Mouse (Mus musculus) liver, embryonic 13.5 days (tissue): ENCODE data around the gene Pbx1. TPM values are rescaled to one million over a fixed set of nuclear protein-coding genes. Genes with fewer than 3 reads are reported as not detected.

Source experiments
- ATAC-seq: fragments of 200-750 bp; cut with Nextera tagmentation; 2 replicates; pipeline ENCODE4 v1.8.0; 2017; ENCODE audit warnings: low read depth, mild to moderate bottlenecking, moderate number of reproducible peaks, moderate library complexity
- DNase-seq: peaks from one replicate; pipeline ENCODE4 v3.0.0; 2022
- H3K27ac ChIP-seq: fragments of 300-500 bp; sonication (generic); 2 replicates; pipeline ENCODE4 v1.5.1; 2015; ENCODE audit warnings: moderate library complexity, mild to moderate bottlenecking, inconsistent platforms
- H3K27me3 ChIP-seq: fragments of 300-500 bp; sonication (generic); 2 replicates; pipeline ENCODE4 v1.6.1; 2015; ENCODE audit warnings: mild to moderate bottlenecking, inconsistent platforms
- H3K36me3 ChIP-seq: fragments of 300-500 bp; sonication (generic); 2 replicates; pipeline ENCODE4 v1.6.1; 2015; ENCODE audit warnings: mild to moderate bottlenecking, inconsistent platforms
- H3K4me1 ChIP-seq: fragments of 300-500 bp; sonication (generic); replicated peaks from 2 replicates; pipeline ENCODE4 v1.6.1; 2015; ENCODE audit warnings: inconsistent platforms
- H3K4me2 ChIP-seq: fragments of 300-500 bp; sonication (generic); 2 replicates; pipeline ENCODE4 v1.6.1; 2015; ENCODE audit warnings: inconsistent platforms, mild to moderate bottlenecking, moderate library complexity
- H3K4me3 ChIP-seq: fragments of 300-500 bp; sonication (generic); replicated peaks from 2 replicates; pipeline ENCODE4 v1.5.1; 2015; ENCODE audit warnings: mild to moderate bottlenecking, inconsistent platforms
- H3K9ac ChIP-seq: fragments of 300-500 bp; sonication (generic); 2 replicates; pipeline ENCODE4 v1.6.1; 2015; ENCODE audit warnings: mild to moderate bottlenecking, inconsistent platforms
- H3K9me3 ChIP-seq: fragments of 300-500 bp; sonication (generic); replicated peaks from 2 replicates; pipeline ENCODE4 v1.6.1; 2016; ENCODE audit warnings: inconsistent platforms
- WGBS: fragments of 180-500 bp; shearing (Covaris S2); methylation state at CpG from one replicate; pipeline ENCODE4 v1.1.7; 2015; ENCODE audit not compliant: insufficient replicate concordance; 5-methylcytosine and 5-hydroxymethylcytosine counted together
- polyA plus RNA-seq: library from polyadenylated mRNA; unstranded; fragments of >200 nt; fragmentation: Nextera tagmentation; extraction: Ambion mirVana; gene quantifications from 2 replicates; pipeline ENCODE4 v1.2.1, GENCODE M21; 2015

Gene Pbx1
- polyA plus RNA-seq, 1 experiment from 2014 or later = 3.2 TPM

GRCm38 (mm10) chr1:168291643-168292040 is 140.4 kb downstream of the Pbx1 start:
- ATAC-seq (no peak), DNase-seq (no peak)
- H3K4me1 ChIP-seq = peaks cover 77% of the 10 kb centered on the region
- H3K9me3 ChIP-seq = no peaks in the 10 kb centered on the region
- 0 out of 2 replicates have a peak overlapping the region, but pooled peaks have one; percentile 5 for H3K9ac ChIP-seq
- H3K4me2 ChIP-seq = no peak overlapping the region
- 79% methylated on average over 6 of the region's 6 CpGs for WGBS
- no peak overlapping the region for H3K4me3 ChIP-seq
- no peaks in the 10 kb centered on the region for H3K36me3 ChIP-seq
- H3K27me3 ChIP-seq = no peaks in the 10 kb centered on the region
- H3K27ac ChIP-seq = peak overlapping the region; percentile 56; the same call in 1 of the 2 replicates

GRCm38 (mm10) chr1:168291001-168291642 is 140.9 kb downstream of the Pbx1 start:
- Histone ChIP-seq H3K27me3 (no peaks in the 10 kb centered on the region), H3K9me3 (no peaks in the 10 kb centered on the region), H3K36me3 (no peaks in the 10 kb centered on the region), H3K27ac (peak overlapping the region; percentile 56), H3K4me1 (peaks cover 82% of the 10 kb centered on the region), H3K4me3 (no peak overlapping the region), H3K9ac (peak overlapping the region; percentile 5; the same call in 1 of the 2 replicates), H3K4me2 (no peak overlapping the region)
- 82% methylated on average over 11 of the region's 11 CpGs for WGBS
- DNase-seq (peak; percentile 28), ATAC-seq (no peak)

DNA sequence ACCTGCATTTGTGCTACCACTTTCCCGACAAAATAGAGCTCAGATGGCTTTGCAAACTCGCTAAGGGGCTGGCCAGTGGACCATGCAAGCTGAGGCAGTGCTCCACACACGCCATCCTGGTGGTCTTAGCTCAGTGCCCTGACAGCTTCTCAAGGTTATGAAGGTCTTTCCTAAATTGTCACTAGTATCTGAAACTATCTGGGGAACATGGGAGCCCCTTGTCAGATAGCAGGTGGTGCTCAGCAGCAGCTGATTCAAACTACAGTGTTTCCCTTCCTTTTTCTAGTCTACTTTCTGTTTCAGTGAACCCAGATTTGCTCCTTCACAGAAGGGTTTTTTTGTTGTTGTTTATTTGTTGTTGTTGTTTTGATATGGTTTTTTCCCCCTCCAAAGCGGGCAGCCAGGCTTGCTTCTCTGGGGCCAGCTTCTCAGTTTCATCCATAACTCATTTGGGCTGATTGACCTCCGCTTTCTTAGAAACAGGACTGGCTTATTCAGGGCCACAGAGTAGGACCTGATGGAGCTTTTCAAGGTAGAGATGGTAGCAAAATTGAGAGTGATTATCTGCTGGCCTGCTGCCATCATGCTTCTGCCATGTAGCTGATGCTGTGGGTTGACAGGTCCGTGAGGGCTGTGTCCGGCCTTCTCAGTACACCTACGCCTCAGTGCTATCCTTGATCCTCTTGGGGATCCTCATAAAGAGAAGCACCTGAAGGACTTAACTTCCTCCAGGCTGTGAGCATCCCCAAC is 141.7 kb downstream of the Pbx1 start:
- no peak overlapping the region for H3K4me2 ChIP-seq
- no peaks in the 10 kb centered on the region for H3K9me3 ChIP-seq
- ATAC-seq (no peak), DNase-seq (no peak)
- H3K36me3 ChIP-seq = no peaks in the 10 kb centered on the region
- 85% methylated on average over 8 of the region's 8 CpGs for WGBS
- H3K27me3 ChIP-seq = no peaks in the 10 kb centered on the region
- peak overlapping the region; percentile 5; the same call in 1 of the 2 replicates for H3K9ac ChIP-seq
- peaks cover 86% of the 10 kb centered on the region for H3K4me1 ChIP-seq
- H3K27ac ChIP-seq = peak overlapping the region; percentile 56
- H3K4me3 ChIP-seq = no peak overlapping the region

DNA sequence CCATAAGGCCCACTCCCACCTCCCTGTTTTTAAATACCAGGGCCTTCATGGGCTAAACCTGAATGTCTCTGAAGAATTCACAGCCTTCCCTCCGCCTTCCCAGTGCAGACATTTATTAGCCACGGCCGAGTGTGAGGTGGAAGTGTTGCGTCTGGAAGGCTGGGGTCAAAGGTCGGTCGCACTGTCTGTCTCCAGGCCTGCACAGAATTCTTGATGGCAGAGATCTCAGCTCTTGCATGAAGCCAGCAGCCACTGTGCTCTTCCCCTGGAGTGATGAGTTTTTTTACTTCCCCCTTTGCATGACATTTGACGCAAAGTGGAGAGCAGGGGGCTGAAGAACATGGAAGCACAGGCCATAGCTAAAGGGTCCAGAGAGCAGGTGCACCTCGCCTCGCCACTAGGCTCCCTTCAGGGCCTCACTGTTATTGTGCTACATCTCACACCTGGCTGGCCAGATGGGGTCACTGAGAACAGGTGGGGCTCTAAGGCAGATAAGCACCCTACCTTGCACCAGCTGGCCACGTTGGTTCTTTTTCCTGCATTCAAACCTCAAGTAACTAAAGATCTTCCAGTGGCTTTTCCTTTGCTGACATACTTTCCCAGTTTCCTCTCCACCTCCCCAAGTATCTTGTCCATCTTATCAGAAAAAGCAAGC is 143.1 kb downstream of the Pbx1 start:
- no peaks in the 10 kb centered on the region for H3K27me3 ChIP-seq
- H3K27ac ChIP-seq = peak overlapping the region; percentile 93
- DNase-seq = peak; percentile 34
- H3K9ac ChIP-seq = peak overlapping the region; percentile 62
- WGBS = 28% methylated on average over 10 of the region's 10 CpGs
- H3K4me2 ChIP-seq = peak overlapping the region; percentile 68
- no peaks in the 10 kb centered on the region for H3K9me3 ChIP-seq
- peaks cover 95% of the 10 kb centered on the region for H3K4me1 ChIP-seq
- no peaks in the 10 kb centered on the region for H3K36me3 ChIP-seq
- no peak for ATAC-seq
- peak overlapping the region; percentile 38 for H3K4me3 ChIP-seq

GRCm38 (mm10) chr1:168287843-168288591 is 144.1 kb downstream of the Pbx1 start:
- peak; percentile 92 for DNase-seq

GRCm38 (mm10) chr1:168286862-168287650 is 145.0 kb downstream of the Pbx1 start:
- Histone ChIP-seq H3K4me2 (peak overlapping the region; percentile 68), H3K27ac (peak overlapping the region; percentile 93), H3K9me3 (no peaks in the 10 kb centered on the region), H3K4me1 (peaks cover 86% of the 10 kb centered on the region), H3K27me3 (no peaks in the 10 kb centered on the region), H3K36me3 (no peaks in the 10 kb centered on the region), H3K4me3 (0 out of 2 replicates have a peak overlapping the region, but pooled peaks have one; percentile 17), H3K9ac (peak overlapping the region; percentile 71)
- ATAC-seq = no peak
- no peak for DNase-seq
- WGBS = 25% methylated on average over 2 of the region's 2 CpGs

More at GRCm38 (mm10) chr1:168287843-168288591, 144.1 kb downstream of the Pbx1 start:
- WGBS = 7% methylated on average over 23 of the region's 23 CpGs
- Histone ChIP-seq H3K4me3 (peak overlapping the region; percentile 38), H3K9me3 (no peaks in the 10 kb centered on the region), H3K9ac (peak overlapping the region; percentile 71), H3K27ac (peak overlapping the region; percentile 93), H3K36me3 (no peaks in the 10 kb centered on the region), H3K27me3 (no peaks in the 10 kb centered on the region), H3K4me2 (peak overlapping the region; percentile 68), H3K4me1 (peaks cover 93% of the 10 kb centered on the region)
- peak; percentile 96 for ATAC-seq

- no peak overlapping the region for H3K9ac ChIP-seq
- no peak overlapping the region for H3K4me2 ChIP-seq
- ATAC-seq = no peak
- no peaks in the 10 kb centered on the region; the same call in 1 of the 2 replicates for H3K27me3 ChIP-seq
- peaks cover 67% of the 10 kb centered on the region for H3K4me1 ChIP-seq
- 68% methylated on average over 9 of the region's 9 CpGs for WGBS
- no peaks in the 10 kb centered on the region for H3K36me3 ChIP-seq
- no peaks in the 10 kb centered on the region for H3K9me3 ChIP-seq
- peak overlapping the region; percentile 24; the same call in 1 of the 2 replicates for H3K27ac ChIP-seq
- no peak overlapping the region for H3K4me3 ChIP-seq
- DNase-seq = no peak
Measured at GRCm38 (mm10) chr1:168284566-168285141, 147.4 kb downstream of the Pbx1 start.

GRCm38 (mm10) chr1:168283841-168284565 is 148.1 kb downstream of the Pbx1 start:
- H3K4me1 ChIP-seq = peaks cover 61% of the 10 kb centered on the region
- DNase-seq = no peak
- H3K27me3 ChIP-seq = no peaks in the 10 kb centered on the region; the same call in 1 of the 2 replicates
- ATAC-seq = no peak
- H3K9me3 ChIP-seq = no peaks in the 10 kb centered on the region
- 56% methylated on average over 15 of the region's 15 CpGs for WGBS
- no peaks in the 10 kb centered on the region for H3K36me3 ChIP-seq
- no peak overlapping the region for H3K4me2 ChIP-seq
- H3K4me3 ChIP-seq = no peak overlapping the region
- H3K27ac ChIP-seq = no peak overlapping the region
- H3K9ac ChIP-seq = no peak overlapping the region

GRCm38 (mm10) chr1:168283421-168283820 is 148.6 kb downstream of the Pbx1 start:
- Histone ChIP-seq H3K27ac (no peak overlapping the region; the same call in 1 of the 2 replicates), H3K9ac (no peak overlapping the region), H3K36me3 (no peaks in the 10 kb centered on the region), H3K4me1 (peaks cover 55% of the 10 kb centered on the region), H3K4me3 (no peak overlapping the region), H3K27me3 (no peaks in the 10 kb centered on the region; the same call in 1 of the 2 replicates), H3K9me3 (no peaks in the 10 kb centered on the region), H3K4me2 (no peak overlapping the region)
- DNase-seq = no peak
- WGBS = 79% methylated on average over 2 of the region's 2 CpGs
- no peak for ATAC-seq
